Mouse (Mus musculus): ENCODE measurements around the gene Onecut1. TPM values are rescaled to one million over a fixed set of nuclear protein-coding genes. Genes with fewer than 3 reads are reported as not detected.

Onecut1 gene
- polyA plus RNA-seq (2015; fragmentation: Nextera tagmentation; extraction: Ambion mirVana): 1.5 and 2.0 TPM in 2 replicates

GRCm38 (mm10) chr9:74861561-74861980, at the start of gene Onecut1:
TSS of gene Onecut1 (plus strand) at chr9:74861921.
- Histone ChIP-seq H3K9ac (ENCODE audit: low read length) (peak within 1 kb of the TSS; percentile 70), H3K4me1 (ENCODE audit: control insufficient read depth, insufficient read depth, low read length) (peaks cover 8% of the 10 kb centered on the region; the same call in 1 of the 2 replicates), H3K9me3 (replicated peaks; ENCODE audit: control insufficient read depth, low read length) (no peaks in the 10 kb centered on the region), H3K4me3 (replicated peaks; ENCODE audit: low read length) (peak within 1 kb of the TSS; percentile 59), H3K36me3 (ENCODE audit: control insufficient read depth, insufficient read depth, low read length) (no peaks in the 10 kb centered on the region), H3K27me3 (ENCODE audit: control insufficient read depth, insufficient read depth, low read length) (peaks cover 96% of the 10 kb centered on the region), H3K27ac (ENCODE audit: low read length) (no peak within 1 kb of the TSS), H3K4me2 (ENCODE audit: low read depth, low read length) (peak within 1 kb of the TSS; percentile 98)
- under 1% methylated on average over 45 of the region's 45 CpGs for WGBS
- ATAC-seq (ENCODE audit: insufficient read depth, low FRiP score): peak; percentile 75

GRCm38 (mm10) chr9:74819736-74820511, 41.8 kb upstream of the Onecut1 start:
- Histone ChIP-seq H3K9ac (ENCODE audit: low read length) (no peak overlapping the region), H3K36me3 (ENCODE audit: control insufficient read depth, insufficient read depth, low read length) (no peaks in the 10 kb centered on the region), H3K27me3 (ENCODE audit: control insufficient read depth, insufficient read depth, low read length) (no peaks in the 10 kb centered on the region), H3K4me3 (replicated peaks; ENCODE audit: low read length) (no peak overlapping the region), H3K4me1 (ENCODE audit: control insufficient read depth, insufficient read depth, low read length) (no peaks in the 10 kb centered on the region), H3K9me3 (replicated peaks; ENCODE audit: control insufficient read depth, low read length) (no peaks in the 10 kb centered on the region), H3K4me2 (ENCODE audit: low read depth, low read length) (no peak overlapping the region), H3K27ac (ENCODE audit: low read length) (no peak overlapping the region)
- ATAC-seq (ENCODE audit: insufficient read depth, low FRiP score): no peak
- 53% methylated on average over 19 of the region's 19 CpGs for WGBS

- ATAC-seq (ENCODE audit: insufficient read depth, low FRiP score): no peak
- Histone ChIP-seq H3K4me3 (replicated peaks; ENCODE audit: low read length) (no peak overlapping the region), H3K4me2 (ENCODE audit: low read depth, low read length) (no peak overlapping the region), H3K27me3 (ENCODE audit: control insufficient read depth, insufficient read depth, low read length) (no peaks in the 10 kb centered on the region), H3K27ac (ENCODE audit: low read length) (no peak overlapping the region), H3K36me3 (ENCODE audit: control insufficient read depth, insufficient read depth, low read length) (no peaks in the 10 kb centered on the region), H3K9ac (ENCODE audit: low read length) (no peak overlapping the region), H3K9me3 (replicated peaks; ENCODE audit: control insufficient read depth, low read length) (no peaks in the 10 kb centered on the region), H3K4me1 (ENCODE audit: control insufficient read depth, insufficient read depth, low read length) (no peaks in the 10 kb centered on the region)
- 56% methylated on average over 2 of the region's 2 CpGs for WGBS
Measured at GRCm38 (mm10) chr9:74825102-74825501, 36.6 kb upstream of the Onecut1 start.

GRCm38 (mm10) chr9:74829206-74829605, 32.5 kb upstream of the Onecut1 start:
- Histone ChIP-seq H3K4me2 (ENCODE audit: low read depth, low read length) (no peak overlapping the region), H3K9me3 (replicated peaks; ENCODE audit: control insufficient read depth, low read length) (no peaks in the 10 kb centered on the region), H3K36me3 (ENCODE audit: control insufficient read depth, insufficient read depth, low read length) (no peaks in the 10 kb centered on the region), H3K27ac (ENCODE audit: low read length) (no peak overlapping the region), H3K4me3 (replicated peaks; ENCODE audit: low read length) (no peak overlapping the region), H3K9ac (ENCODE audit: low read length) (no peak overlapping the region), H3K4me1 (ENCODE audit: control insufficient read depth, insufficient read depth, low read length) (no peaks in the 10 kb centered on the region), H3K27me3 (ENCODE audit: control insufficient read depth, insufficient read depth, low read length) (no peaks in the 10 kb centered on the region)
- 59% methylated on average over 3 of the region's 3 CpGs for WGBS
- no peak for ATAC-seq (ENCODE audit: insufficient read depth, low FRiP score)

GRCm38 (mm10) chr9:74842890-74843289, 18.8 kb upstream of the Onecut1 start:
- Histone ChIP-seq H3K9me3 (replicated peaks; ENCODE audit: control insufficient read depth, low read length) (no peaks in the 10 kb centered on the region), H3K4me1 (ENCODE audit: control insufficient read depth, insufficient read depth, low read length) (no peaks in the 10 kb centered on the region), H3K27me3 (ENCODE audit: control insufficient read depth, insufficient read depth, low read length) (peaks cover 30% of the 10 kb centered on the region), H3K9ac (ENCODE audit: low read length) (no peak overlapping the region), H3K36me3 (ENCODE audit: control insufficient read depth, insufficient read depth, low read length) (no peaks in the 10 kb centered on the region), H3K4me2 (ENCODE audit: low read depth, low read length) (no peak overlapping the region), H3K27ac (ENCODE audit: low read length) (no peak overlapping the region), H3K4me3 (replicated peaks; ENCODE audit: low read length) (no peak overlapping the region)
- ATAC-seq (ENCODE audit: insufficient read depth, low FRiP score): no peak
- 84% methylated on average over 4 of the region's 4 CpGs for WGBS

DNA sequence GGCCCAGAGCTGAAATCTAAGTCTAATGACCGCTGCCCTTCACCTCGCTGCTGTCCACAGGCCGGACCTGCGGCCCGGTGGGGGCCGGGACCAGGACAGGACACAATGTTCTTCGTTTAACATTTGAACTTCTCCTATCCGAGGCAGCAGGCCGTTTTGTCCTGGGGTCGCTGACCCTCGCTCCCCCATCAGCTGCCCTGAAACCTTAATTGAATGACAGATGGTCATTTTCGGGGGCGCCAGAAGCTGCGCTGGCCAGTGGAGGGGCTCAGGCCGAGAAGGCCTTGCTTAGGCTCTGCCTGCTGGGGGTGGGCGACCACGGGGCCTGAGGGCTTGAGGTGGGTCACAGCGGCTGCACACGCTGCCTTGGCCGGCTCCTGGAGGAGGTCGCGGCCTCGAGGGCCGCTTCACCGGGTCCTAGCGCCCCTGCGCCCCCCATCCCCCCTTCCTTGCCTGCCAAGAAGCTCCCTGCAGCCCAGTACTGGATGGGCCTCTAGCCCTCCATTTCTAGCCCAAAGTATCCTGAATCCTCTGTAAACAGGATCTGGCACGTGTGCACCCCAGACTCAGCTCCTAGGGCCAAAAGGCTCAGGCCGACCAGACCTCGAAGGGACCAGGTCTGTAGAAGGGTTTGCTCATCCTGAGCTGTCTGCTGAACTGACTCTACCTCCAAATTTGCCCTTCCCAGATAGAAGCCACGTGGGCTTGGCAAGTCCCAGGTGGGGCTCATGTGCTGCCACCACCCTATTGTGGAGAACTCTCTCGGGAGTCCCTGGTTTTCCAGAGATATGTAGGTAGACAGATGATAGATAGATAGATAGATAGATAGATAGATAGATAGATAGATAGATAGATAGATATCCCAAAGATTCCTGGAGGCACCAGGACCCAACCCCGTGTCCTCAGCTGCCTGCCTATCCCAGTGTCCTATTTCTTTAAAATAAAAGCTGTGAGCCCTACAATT, 14.6 kb upstream of the Onecut1 start:
- no peak; the same call in 1 of the 2 replicates for ATAC-seq (ENCODE audit: insufficient read depth, low FRiP score)
- H3K9me3 ChIP-seq (replicated peaks; ENCODE audit: control insufficient read depth, low read length): no peaks in the 10 kb centered on the region

DNA sequence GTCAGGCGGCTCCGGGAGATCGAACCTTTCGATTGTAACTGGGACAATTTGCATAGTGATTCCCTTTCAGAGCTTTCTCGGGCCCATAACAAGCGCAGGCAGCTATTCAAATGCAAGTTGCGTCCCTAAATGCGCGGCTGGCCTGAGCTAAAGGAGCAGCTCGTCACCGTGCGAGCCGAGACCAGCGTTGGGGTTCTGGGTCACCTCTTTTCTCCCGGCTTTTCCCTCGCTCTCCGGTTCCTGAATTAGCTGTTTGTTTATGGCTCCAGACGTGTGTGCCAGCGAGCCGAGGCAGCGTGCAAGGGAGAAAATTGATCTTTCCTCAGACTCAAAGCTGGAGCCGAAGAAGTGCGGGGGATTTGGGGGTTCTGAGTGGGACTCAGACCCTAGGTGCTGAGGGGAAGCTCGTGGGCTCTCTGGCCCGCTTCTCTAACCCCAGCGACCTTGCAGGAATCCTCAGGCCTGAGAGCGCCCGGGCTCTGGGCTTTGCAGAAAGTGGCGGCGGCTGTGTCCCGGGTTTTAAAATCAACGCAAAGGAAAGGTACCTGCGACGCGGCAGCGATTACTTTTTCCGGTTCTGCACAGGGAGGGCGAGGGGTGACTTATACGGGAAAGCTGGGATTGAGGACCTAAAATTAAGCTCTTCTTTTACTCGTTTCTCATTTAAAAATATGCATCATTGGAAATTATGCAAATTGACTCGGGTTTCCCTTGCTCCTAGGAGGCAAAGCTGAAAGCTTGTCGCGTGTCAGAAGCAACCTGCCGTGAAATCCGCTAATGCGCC, 13.1 kb upstream of the Onecut1 start:
- Histone ChIP-seq H3K9ac (ENCODE audit: low read length) (peak overlapping the region; percentile 51), H3K27ac (ENCODE audit: low read length) (0 out of 2 replicates have a peak overlapping the region, but pooled peaks have one; percentile 15), H3K4me1 (ENCODE audit: control insufficient read depth, insufficient read depth, low read length) (0 out of 2 replicates have a peak, but pooled peaks cover 8% of the 10 kb centered on the region), H3K36me3 (ENCODE audit: control insufficient read depth, insufficient read depth, low read length) (no peaks in the 10 kb centered on the region), H3K4me3 (replicated peaks; ENCODE audit: low read length) (peak overlapping the region; percentile 37), H3K4me2 (ENCODE audit: low read depth, low read length) (peak overlapping the region; percentile 59), H3K9me3 (replicated peaks; ENCODE audit: control insufficient read depth, low read length) (no peaks in the 10 kb centered on the region), H3K27me3 (ENCODE audit: control insufficient read depth, insufficient read depth, low read length) (peaks cover 83% of the 10 kb centered on the region)
- ATAC-seq (ENCODE audit: insufficient read depth, low FRiP score): no peak
- 1% methylated on average over 46 of the region's 46 CpGs for WGBS

More for the DNA sequence above, 14.6 kb upstream of the Onecut1 start:
- no peak overlapping the region for H3K27ac ChIP-seq (ENCODE audit: low read length)
- no peak overlapping the region for H3K4me2 ChIP-seq (ENCODE audit: low read depth, low read length)
- H3K36me3 ChIP-seq (ENCODE audit: control insufficient read depth, insufficient read depth, low read length): no peaks in the 10 kb centered on the region
- 6% methylated on average over 32 of the region's 33 CpGs for WGBS
- H3K4me1 ChIP-seq (ENCODE audit: control insufficient read depth, insufficient read depth, low read length): 0 out of 2 replicates have a peak, but pooled peaks cover 8% of the 10 kb centered on the region
- H3K4me3 ChIP-seq (replicated peaks; ENCODE audit: low read length): no peak overlapping the region
- H3K27me3 ChIP-seq (ENCODE audit: control insufficient read depth, insufficient read depth, low read length): peaks cover 70% of the 10 kb centered on the region
- H3K9ac ChIP-seq (ENCODE audit: low read length): no peak overlapping the region

- peak overlapping the region; percentile 37 for H3K4me3 ChIP-seq (replicated peaks; ENCODE audit: low read length)
- H3K27me3 ChIP-seq (ENCODE audit: control insufficient read depth, insufficient read depth, low read length): peaks cover 89% of the 10 kb centered on the region
- H3K9ac ChIP-seq (ENCODE audit: low read length): peak overlapping the region; percentile 6; the same call in 1 of the 2 replicates
- peak overlapping the region; percentile 59 for H3K4me2 ChIP-seq (ENCODE audit: low read depth, low read length)
- no peak overlapping the region for H3K27ac ChIP-seq (ENCODE audit: low read length)
- no peaks in the 10 kb centered on the region for H3K9me3 ChIP-seq (replicated peaks; ENCODE audit: control insufficient read depth, low read length)
- peak; percentile 29 for ATAC-seq (ENCODE audit: insufficient read depth, low FRiP score)
- 1% methylated on average over 63 of the region's 63 CpGs for WGBS
- H3K4me1 ChIP-seq (ENCODE audit: control insufficient read depth, insufficient read depth, low read length): 0 out of 2 replicates have a peak, but pooled peaks cover 8% of the 10 kb centered on the region
- no peaks in the 10 kb centered on the region for H3K36me3 ChIP-seq (ENCODE audit: control insufficient read depth, insufficient read depth, low read length)
Measured at GRCm38 (mm10) chr9:74849195-74849978, 12.3 kb upstream of the Onecut1 start.

Measured in stomach, embryonic 16.5 days (tissue).